Mouse (Mus musculus) liver, adult 2 months (tissue): Measurements from ENCODE around the gene Cln5.

Experiments
- CTCF ChIP-seq: fragments of 200-500 bp; IDR thresholded peaks from 2 replicates; pipeline ENCODE4 v1.5.1; 2011; ENCODE audit warnings: low read depth, low read length, control low read depth
- POLR2A ChIP-seq: fragments of 200-500 bp; IDR thresholded peaks from 2 replicates; pipeline ENCODE4 v1.6.1; 2011; ENCODE audit warnings: low read length, control low read depth; ENCODE audit not compliant: insufficient read depth; ENCODE audit errors: extremely low read depth

DNA sequence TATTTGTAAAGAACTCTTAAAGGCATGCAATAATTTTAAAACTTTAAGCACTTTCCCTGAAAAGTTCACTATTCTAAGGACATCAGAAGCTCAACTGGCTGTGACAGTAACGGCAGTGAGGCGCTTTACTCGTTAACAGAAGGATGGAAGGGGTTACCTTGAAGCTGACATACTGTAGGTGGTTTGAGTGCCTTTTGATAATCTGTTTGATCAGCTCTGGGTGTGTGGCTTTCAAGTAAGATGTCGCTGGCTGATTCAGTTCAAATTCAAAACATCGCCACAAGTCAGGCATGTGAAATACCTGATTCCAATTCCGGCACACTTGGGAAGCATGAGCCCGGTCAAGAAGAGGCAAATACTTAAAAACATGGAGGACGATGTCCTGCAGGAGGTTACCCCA, 25.0 kb downstream of the Cln5 start:
- TF ChIP-seq POLR2A: no peak
- no peak for TF ChIP-seq CTCF
